Comparison of ENCODE assay signal across 10 mouse cellular contexts in the genomic region with DNA sequence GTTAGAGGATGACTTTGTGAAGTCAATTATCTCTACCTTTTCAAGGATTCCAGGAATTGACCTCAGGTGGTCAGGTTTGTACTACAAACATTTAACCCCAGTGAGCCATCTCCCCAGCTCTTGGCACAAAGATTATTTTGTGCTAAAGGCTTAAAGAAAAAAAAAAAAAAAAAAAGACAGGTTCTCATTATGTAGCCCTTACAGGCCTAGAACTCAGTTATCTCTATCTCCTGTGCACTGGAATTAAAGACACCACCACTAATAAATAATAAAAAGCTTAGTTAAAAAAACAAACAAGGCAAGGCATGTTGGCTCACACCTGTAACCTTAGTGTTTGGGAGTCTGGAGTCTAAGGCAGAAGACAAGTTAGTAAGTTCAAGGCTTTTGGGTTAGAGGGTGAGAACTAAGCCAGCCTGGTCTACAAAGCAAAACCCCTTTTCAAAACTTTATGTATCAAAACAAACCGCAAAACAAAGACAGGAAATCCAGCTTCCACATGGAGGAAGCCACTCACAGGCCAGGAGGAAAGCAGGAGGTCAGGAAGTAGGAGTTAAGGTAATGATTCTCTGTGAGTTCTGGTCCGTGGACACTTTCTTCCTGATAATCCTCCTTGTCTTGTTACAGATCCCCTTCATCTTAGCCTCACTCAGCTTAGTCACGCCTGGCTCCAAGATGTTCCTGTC. TPM values are rescaled to one million over a fixed set of nuclear protein-coding genes. Genes with fewer than 3 reads are reported as not detected.
A peak's percentile ranks its signal among the peaks of the same experiment; 100 is the strongest.
DNase-seq lines count a peak whose midpoint lies in the region; ATAC-seq and TF ChIP-seq lines count a peak whose summit lies in the region.
"Had no signal": no experiment of that assay in that cellular context is flagged by ENCODE, and none has a peak within 500 bp of the region (broad histone marks: within the 10 kb centered on the region; RNA-seq: fewer than 3 reads in every experiment).

No protein-coding gene starts in this region.

- H3K4me1 ChIP-seq in hindbrain, postnatal 0 days (ENCODE audit: insufficient read depth, low read length): no peaks in the 10 kb centered on the region
- H3K4me1 ChIP-seq in hindbrain, embryonic 13.5 days (replicated peaks): peaks cover 14% of the 10 kb centered on the region; the same call in 1 of the 2 replicates
- H3K4me1 ChIP-seq in neural tube, embryonic 12.5 days: peaks cover 11% of the 10 kb centered on the region
- peaks cover 4% of the 10 kb centered on the region for H3K4me1 ChIP-seq in intestine, embryonic 16.5 days (ENCODE audit: control insufficient read depth, insufficient read depth, low read length)

- DNase-seq in hindbrain, postnatal 0 days (ENCODE audit: low spot score): no peak
- no peak for DNase-seq in neural tube, embryonic 10.5 days (ENCODE audit: extremely low spot score, low spot score)
- DNase-seq in right cerebral cortex, postnatal 10 days (ENCODE audit: low spot score in 2 of 2): no peak
- DNase-seq in spleen, adult 18-20 months: no peak
- no peak for DNase-seq in layer of hippocampus, postnatal 36 days

- no peak overlapping the region for H3K9ac ChIP-seq in hindbrain, postnatal 0 days (replicated peaks; ENCODE audit: low read length)
- H3K9ac ChIP-seq in hindbrain, embryonic 13.5 days: no peak overlapping the region
- no peak overlapping the region for H3K9ac ChIP-seq in neural tube, embryonic 12.5 days
- no peak overlapping the region for H3K9ac ChIP-seq in intestine, embryonic 16.5 days (ENCODE audit: low read depth, low read length)
- H3K9ac ChIP-seq: midbrain, embryonic 13.5 days had no signal

- H3K4me3 ChIP-seq in hindbrain, postnatal 0 days (ENCODE audit: low read length): no peak overlapping the region
- no peak overlapping the region for H3K4me3 ChIP-seq in hindbrain, embryonic 13.5 days
- no peak overlapping the region for H3K4me3 ChIP-seq in neural tube, embryonic 12.5 days
- no peak overlapping the region for H3K4me3 ChIP-seq in intestine, embryonic 16.5 days (ENCODE audit: low read length)

- ATAC-seq in hindbrain, postnatal 0 days: no peak
- ATAC-seq in hindbrain, embryonic 13.5 days (ENCODE audit: low FRiP score): no peak
- no peak for ATAC-seq in neural tube, embryonic 12.5 days (ENCODE audit: low FRiP score, low read depth)
- ATAC-seq in intestine, embryonic 16.5 days: no peak

- peak overlapping the region; percentile 52 for H3K4me2 ChIP-seq in hindbrain, postnatal 0 days (ENCODE audit: low read depth, low read length)
- H3K4me2 ChIP-seq in hindbrain, embryonic 13.5 days: no peak overlapping the region
- H3K4me2 ChIP-seq in neural tube, embryonic 12.5 days (replicated peaks): peak overlapping the region; percentile 51
- H3K4me2 ChIP-seq in intestine, embryonic 16.5 days (ENCODE audit: low read depth, low read length): peak overlapping the region; percentile 49; the same call in 1 of the 2 replicates

- no peak overlapping the region for H3K27ac ChIP-seq in hindbrain, postnatal 0 days
- H3K27ac ChIP-seq in hindbrain, embryonic 13.5 days: no peak overlapping the region
- no peak overlapping the region for H3K27ac ChIP-seq in neural tube, embryonic 12.5 days
- H3K27ac ChIP-seq in intestine, embryonic 16.5 days (ENCODE audit: low read length): peak overlapping the region; percentile 37; the same call in 1 of the 2 replicates
- H3K27ac ChIP-seq: midbrain, embryonic 13.5 days had no signal

- H3K36me3 ChIP-seq in hindbrain, postnatal 0 days (ENCODE audit: insufficient read depth, low read length): no peaks in the 10 kb centered on the region
- H3K36me3 ChIP-seq in hindbrain, embryonic 13.5 days: no peaks in the 10 kb centered on the region
- H3K36me3 ChIP-seq in neural tube, embryonic 12.5 days: no peaks in the 10 kb centered on the region
- no peaks in the 10 kb centered on the region for H3K36me3 ChIP-seq in intestine, embryonic 16.5 days (ENCODE audit: control insufficient read depth, insufficient read depth, low read length)
- H3K36me3 ChIP-seq: G1E; midbrain, embryonic 13.5 days had no signal

- H3K9me3 ChIP-seq in hindbrain, postnatal 0 days (ENCODE audit: low read length): no peaks in the 10 kb centered on the region
- H3K9me3 ChIP-seq in hindbrain, embryonic 13.5 days: no peaks in the 10 kb centered on the region
- no peaks in the 10 kb centered on the region for H3K9me3 ChIP-seq in neural tube, embryonic 12.5 days
- no peaks in the 10 kb centered on the region for H3K9me3 ChIP-seq in intestine, embryonic 16.5 days (ENCODE audit: control insufficient read depth, low read length)
- H3K9me3 ChIP-seq: G1E; midbrain, embryonic 13.5 days had no signal

- H3K27me3 ChIP-seq in hindbrain, postnatal 0 days (ENCODE audit: insufficient read depth, low read length): no peaks in the 10 kb centered on the region
- no peaks in the 10 kb centered on the region; the same call in 1 of the 2 replicates for H3K27me3 ChIP-seq in hindbrain, embryonic 13.5 days
- H3K27me3 ChIP-seq in neural tube, embryonic 12.5 days (replicated peaks): no peaks in the 10 kb centered on the region
- H3K27me3 ChIP-seq in intestine, embryonic 16.5 days (replicated peaks; ENCODE audit: control insufficient read depth, insufficient read depth, low read length): no peaks in the 10 kb centered on the region

- WGBS in hindbrain, postnatal 0 days: 83% methylated on average over 3 of the region's 3 CpGs
- WGBS in hindbrain, embryonic 13.5 days: 80% methylated on average over 3 of the region's 3 CpGs
- WGBS in neural tube, embryonic 12.5 days: 90% methylated on average over 3 of the region's 3 CpGs
- WGBS in intestine, embryonic 16.5 days: 68% methylated on average over 3 of the region's 3 CpGs

- no peak for TF ChIP-seq CTCF in hindbrain, postnatal 0 days (IDR thresholded peaks at IDR 0.05; ENCODE audit: low read depth)

RNA-seq across cellular contexts. Expression of a gene that starts 8.9 kb away (rescaled TPM):
- 12.1 and 14.6 TPM in 2 replicates for total RNA-seq in hindbrain, postnatal 0 days (2014; rRNA removed)
- polyA plus RNA-seq in hindbrain, postnatal 0 days (2015; fragmentation: Nextera tagmentation; extraction: Ambion mirVana): 16.2 and 21.3 TPM in 2 replicates
- 13.7 and 16.6 TPM in 2 replicates for polyA plus RNA-seq in hindbrain, embryonic 13.5 days (2015; fragmentation: Nextera tagmentation; extraction: Ambion mirVana)
- 14.0 and 15.1 TPM in 2 replicates for polyA plus RNA-seq in neural tube, embryonic 12.5 days (2016; fragmentation: Nextera tagmentation; extraction: Ambion mirVana)
- polyA plus RNA-seq in intestine, embryonic 16.5 days (2015; fragmentation: Nextera tagmentation; extraction: Ambion mirVana): 20.8 and 21.9 TPM in 2 replicates
- 1 to 10 TPM; 5.2 to 7.9 TPM for total RNA-seq in layer of hippocampus, postnatal 36 days (2021)

RNA-seq across cellular contexts. Expression of a gene that starts 24.8 kb away (rescaled TPM):
- 41.0 and 43.0 TPM in 2 replicates for total RNA-seq in hindbrain, postnatal 0 days (2014; rRNA removed)
- 27.7 and 28.4 TPM in 2 replicates for polyA plus RNA-seq in hindbrain, postnatal 0 days (2015; fragmentation: Nextera tagmentation; extraction: Ambion mirVana)
- polyA plus RNA-seq in hindbrain, embryonic 13.5 days (2015; fragmentation: Nextera tagmentation; extraction: Ambion mirVana): 41.2 and 42.7 TPM in 2 replicates
- 109 and 112 TPM in 2 replicates for polyA plus RNA-seq in neural tube, embryonic 12.5 days (2016; fragmentation: Nextera tagmentation; extraction: Ambion mirVana)
- 99.5 and 120 TPM in 2 replicates for polyA plus RNA-seq in intestine, embryonic 16.5 days (2015; fragmentation: Nextera tagmentation; extraction: Ambion mirVana)
- total RNA-seq in layer of hippocampus, postnatal 36 days (2021): 1 to 10 TPM; 6.0 TPM

RNA-seq across cellular contexts. Expression of a gene that starts 51.0 kb away (rescaled TPM):
- 45.9 and 55.0 TPM in 2 replicates for total RNA-seq in hindbrain, postnatal 0 days (2014; rRNA removed)
- polyA plus RNA-seq in hindbrain, postnatal 0 days (2015; fragmentation: Nextera tagmentation; extraction: Ambion mirVana): 48.2 and 49.2 TPM in 2 replicates
- 27.3 and 30.1 TPM in 2 replicates for polyA plus RNA-seq in hindbrain, embryonic 13.5 days (2015; fragmentation: Nextera tagmentation; extraction: Ambion mirVana)
- polyA plus RNA-seq in neural tube, embryonic 12.5 days (2016; fragmentation: Nextera tagmentation; extraction: Ambion mirVana): 32.1 and 32.7 TPM in 2 replicates
- polyA plus RNA-seq in intestine, embryonic 16.5 days (2015; fragmentation: Nextera tagmentation; extraction: Ambion mirVana): 44.9 and 47.7 TPM in 2 replicates
- total RNA-seq in layer of hippocampus, postnatal 36 days (2021): 10 to 100 TPM; 34.4 to 39.8 TPM
